Mouse (Mus musculus) liver, embryonic 13.5 days (tissue): Measurements from ENCODE around the gene Gatad2b. TPM values are rescaled to one million over a fixed set of nuclear protein-coding genes. Genes with fewer than 3 reads are reported as not detected.
"Not testable (repeated sequence)": the region's sequence is repeated elsewhere in the genome, so short reads cannot be mapped to it uniquely, and the experiment has no call there.

ENCODE experiments used
- ATAC-seq: fragments of 200-750 bp; cut with Nextera tagmentation; 2 replicates; pipeline ENCODE4 v1.8.0; 2017; ENCODE audit warnings: low read depth, mild to moderate bottlenecking, moderate number of reproducible peaks, moderate library complexity
- DNase-seq: peaks from one replicate; pipeline ENCODE4 v3.0.0; 2022
- H3K27ac ChIP-seq: fragments of 300-500 bp; sonication (generic); 2 replicates; pipeline ENCODE4 v1.5.1; 2015; ENCODE audit warnings: moderate library complexity, mild to moderate bottlenecking, inconsistent platforms
- H3K27me3 ChIP-seq: fragments of 300-500 bp; sonication (generic); 2 replicates; pipeline ENCODE4 v1.6.1; 2015; ENCODE audit warnings: mild to moderate bottlenecking, inconsistent platforms
- H3K36me3 ChIP-seq: fragments of 300-500 bp; sonication (generic); 2 replicates; pipeline ENCODE4 v1.6.1; 2015; ENCODE audit warnings: mild to moderate bottlenecking, inconsistent platforms
- H3K4me1 ChIP-seq: fragments of 300-500 bp; sonication (generic); replicated peaks from 2 replicates; pipeline ENCODE4 v1.6.1; 2015; ENCODE audit warnings: inconsistent platforms
- H3K4me2 ChIP-seq: fragments of 300-500 bp; sonication (generic); 2 replicates; pipeline ENCODE4 v1.6.1; 2015; ENCODE audit warnings: inconsistent platforms, mild to moderate bottlenecking, moderate library complexity
- H3K4me3 ChIP-seq: fragments of 300-500 bp; sonication (generic); replicated peaks from 2 replicates; pipeline ENCODE4 v1.5.1; 2015; ENCODE audit warnings: mild to moderate bottlenecking, inconsistent platforms
- H3K9ac ChIP-seq: fragments of 300-500 bp; sonication (generic); 2 replicates; pipeline ENCODE4 v1.6.1; 2015; ENCODE audit warnings: mild to moderate bottlenecking, inconsistent platforms
- H3K9me3 ChIP-seq: fragments of 300-500 bp; sonication (generic); replicated peaks from 2 replicates; pipeline ENCODE4 v1.6.1; 2016; ENCODE audit warnings: inconsistent platforms
- WGBS: fragments of 180-500 bp; shearing (Covaris S2); methylation state at CpG from one replicate; pipeline ENCODE4 v1.1.7; 2015; ENCODE audit not compliant: insufficient replicate concordance; 5-methylcytosine and 5-hydroxymethylcytosine counted together
- polyA plus RNA-seq: library from polyadenylated mRNA; unstranded; fragments of >200 nt; fragmentation: Nextera tagmentation; extraction: Ambion mirVana; gene quantifications from 2 replicates; pipeline ENCODE4 v1.2.1, GENCODE M21; 2015

Gatad2b gene
- polyA plus RNA-seq, 1 experiment from 2014 or later = 4.0 TPM

DNA sequence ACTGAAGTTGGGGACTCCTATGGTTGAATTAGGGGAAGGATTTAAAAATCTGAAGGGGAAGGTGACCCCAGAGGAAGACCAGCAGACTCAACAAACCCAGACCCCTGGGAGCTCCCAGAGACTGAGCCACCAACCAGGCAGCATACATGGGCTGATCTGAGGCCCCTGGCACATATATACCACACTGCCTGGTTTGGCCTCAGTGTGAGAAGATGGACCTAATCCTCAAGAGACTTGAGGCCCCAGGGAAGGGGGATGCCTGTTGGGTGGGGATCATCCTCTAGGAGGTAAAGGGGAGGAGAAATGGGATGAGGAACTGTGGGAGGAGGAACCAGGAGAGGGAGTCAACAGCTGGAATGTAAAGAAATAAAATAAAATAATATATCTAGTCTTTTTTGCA is 21.3 kb downstream of the Gatad2b start:
- H3K4me2 ChIP-seq = no peak overlapping the region
- ATAC-seq (no peak), DNase-seq (no peak)
- H3K27me3 ChIP-seq = no peaks in the 10 kb centered on the region
- H3K27ac ChIP-seq = no peak overlapping the region
- no peak overlapping the region for H3K4me3 ChIP-seq
- H3K4me1 ChIP-seq = peaks cover 16% of the 10 kb centered on the region
- no peak overlapping the region for H3K9ac ChIP-seq
- no peaks in the 10 kb centered on the region for H3K9me3 ChIP-seq
- 0 out of 2 replicates have a peak, but pooled peaks cover 4% of the 10 kb centered on the region for H3K36me3 ChIP-seq

- ATAC-seq = no peak
- DNase-seq = no peak
- H3K27ac ChIP-seq = no peak overlapping the region
Measured at GRCm38 (mm10) chr3:90322289-90322688, 29.3 kb downstream of the Gatad2b start.

GRCm38 (mm10) chr3:90323119-90323518 is 30.1 kb downstream of the Gatad2b start:
- H3K4me1 ChIP-seq = peaks cover 20% of the 10 kb centered on the region
- WGBS = 76% methylated on average over 5 of the region's 5 CpGs
- DNase-seq = no peak
- H3K27ac ChIP-seq = no peak overlapping the region
- H3K27me3 ChIP-seq = no peaks in the 10 kb centered on the region
- no peaks in the 10 kb centered on the region for H3K9me3 ChIP-seq
- H3K36me3 ChIP-seq = no peaks in the 10 kb centered on the region
- no peak overlapping the region for H3K9ac ChIP-seq
- no peak overlapping the region for H3K4me3 ChIP-seq
- no peak for ATAC-seq
- no peak overlapping the region for H3K4me2 ChIP-seq

More at GRCm38 (mm10) chr3:90322289-90322688, 29.3 kb downstream of the Gatad2b start:
- no peak overlapping the region for H3K4me2 ChIP-seq
- peaks cover 25% of the 10 kb centered on the region for H3K4me1 ChIP-seq
- H3K9me3 ChIP-seq = no peaks in the 10 kb centered on the region
- 65% methylated on average over 6 of the region's 6 CpGs for WGBS
- H3K36me3 ChIP-seq = no peaks in the 10 kb centered on the region
- no peak overlapping the region for H3K4me3 ChIP-seq
- H3K27me3 ChIP-seq = no peaks in the 10 kb centered on the region
- no peak overlapping the region for H3K9ac ChIP-seq

DNA sequence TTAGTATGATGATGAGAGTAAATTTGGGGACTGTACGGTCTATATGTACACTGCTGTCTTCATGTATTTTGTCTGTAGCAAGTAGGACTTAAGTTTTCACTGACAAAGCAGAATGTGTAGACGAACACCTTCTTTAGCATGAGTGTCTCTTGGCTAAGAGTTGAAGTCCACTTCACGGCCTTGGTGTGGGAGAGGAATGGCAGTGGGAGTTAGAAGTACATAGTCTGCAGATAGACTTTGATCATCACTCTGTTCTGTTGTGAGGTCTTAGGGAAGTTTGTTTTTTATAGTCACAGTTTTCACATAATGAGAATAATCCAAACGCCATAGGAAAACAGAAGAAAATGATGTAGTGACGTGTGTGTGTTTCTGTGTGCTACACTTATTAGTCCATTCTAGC is 39.5 kb downstream of the Gatad2b start:
- Histone ChIP-seq H3K9me3 (no peaks in the 10 kb centered on the region), H3K4me2 (no peak overlapping the region), H3K36me3 (no peaks in the 10 kb centered on the region; the same call in 1 of the 2 replicates), H3K4me3 (no peak overlapping the region), H3K27me3 (no peaks in the 10 kb centered on the region), H3K27ac (no peak overlapping the region), H3K4me1 (peaks cover 7% of the 10 kb centered on the region; the same call in 1 of the 2 replicates), H3K9ac (no peak overlapping the region)
- DNase-seq (no peak), ATAC-seq (no peak)
- WGBS = 84% methylated on average over 5 of the region's 5 CpGs

GRCm38 (mm10) chr3:90335517-90335916 is 42.5 kb downstream of the Gatad2b start:
- DNase-seq (no peak), ATAC-seq (no peak)
- peaks cover 25% of the 10 kb centered on the region for H3K4me1 ChIP-seq
- H3K9me3 ChIP-seq = no peaks in the 10 kb centered on the region
- no peaks in the 10 kb centered on the region for H3K27me3 ChIP-seq
- H3K27ac ChIP-seq = no peak overlapping the region
- no peaks in the 10 kb centered on the region for H3K36me3 ChIP-seq
- H3K4me3 ChIP-seq = no peak overlapping the region
- H3K4me2 ChIP-seq = no peak overlapping the region
- no peak overlapping the region for H3K9ac ChIP-seq

DNA sequence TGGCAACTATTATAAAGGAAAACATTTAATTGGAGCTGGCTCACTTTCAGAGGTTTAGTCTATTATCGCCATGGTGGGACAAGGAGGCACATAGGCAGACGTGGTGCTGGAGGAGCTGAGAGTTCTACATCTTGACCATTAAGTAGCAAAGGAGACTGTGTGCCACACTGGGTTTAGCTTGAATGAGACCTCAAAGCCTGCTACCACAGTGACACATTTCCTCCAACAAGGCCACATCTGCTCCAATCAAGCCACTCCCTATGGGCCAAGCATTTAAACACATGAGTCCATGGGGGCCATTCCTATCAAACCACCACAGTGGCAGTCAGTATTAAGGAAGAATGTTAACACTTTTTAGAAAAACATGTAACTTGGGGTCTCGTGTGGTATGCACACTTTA is 45.2 kb downstream of the Gatad2b start:
- Histone ChIP-seq H3K4me2 (no peak overlapping the region), H3K36me3 (peaks cover 14% of the 10 kb centered on the region), H3K9ac (no peak overlapping the region), H3K27me3 (no peaks in the 10 kb centered on the region), H3K27ac (no peak overlapping the region), H3K9me3 (no peaks in the 10 kb centered on the region), H3K4me1 (peaks cover 19% of the 10 kb centered on the region), H3K4me3 (no peak overlapping the region)
- DNase-seq (no peak), ATAC-seq (no peak)
- WGBS = 83% methylated on average over 3 of the region's 3 CpGs

DNA sequence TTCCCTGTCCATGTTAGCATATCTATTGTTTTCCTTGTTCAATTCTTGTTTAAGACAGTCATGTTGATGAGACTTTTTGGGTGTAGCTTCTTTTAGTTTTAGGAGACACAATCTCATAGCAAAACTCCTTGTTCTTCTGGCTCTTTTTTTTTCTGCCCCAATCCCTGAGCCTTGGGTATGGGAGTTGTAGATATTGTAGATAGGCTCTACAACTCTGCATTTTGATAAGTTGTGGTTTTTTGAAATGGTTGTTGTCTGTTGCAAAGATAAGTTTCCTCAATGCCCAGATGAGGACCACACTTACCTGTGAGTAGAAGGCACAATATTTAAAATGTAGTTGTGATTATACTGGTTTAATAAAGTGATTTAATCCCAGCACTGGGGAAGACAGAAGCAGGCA is 47.2 kb downstream of the Gatad2b start:
- H3K36me3 ChIP-seq = peaks cover 21% of the 10 kb centered on the region
- no peak overlapping the region for H3K27ac ChIP-seq
- peaks cover 19% of the 10 kb centered on the region for H3K4me1 ChIP-seq
- no peaks in the 10 kb centered on the region for H3K27me3 ChIP-seq
- ATAC-seq (no peak), DNase-seq (no peak)
- no peak overlapping the region for H3K4me3 ChIP-seq
- no peak overlapping the region for H3K9ac ChIP-seq
- no peaks in the 10 kb centered on the region for H3K9me3 ChIP-seq
- H3K4me2 ChIP-seq = no peak overlapping the region

DNA sequence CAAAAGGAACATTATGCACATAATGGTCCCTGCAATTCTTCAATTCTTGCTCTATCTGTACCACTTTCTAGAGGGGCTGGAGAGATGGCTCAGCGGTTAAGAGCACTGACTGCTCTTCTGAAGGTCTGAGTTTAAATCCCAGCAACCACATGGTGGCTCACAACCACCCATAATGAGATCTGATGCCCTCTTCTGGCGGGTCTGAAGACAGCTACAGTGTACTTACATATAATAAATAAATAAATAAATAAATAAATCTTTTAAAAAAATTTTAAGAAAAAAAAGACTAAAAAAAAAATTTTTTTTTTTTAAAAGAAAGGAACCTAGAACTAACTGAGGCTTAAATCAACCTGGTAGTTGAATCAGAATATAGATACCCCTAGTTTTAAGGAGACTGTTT is 49.9 kb downstream of the Gatad2b start:
- peaks cover 33% of the 10 kb centered on the region for H3K36me3 ChIP-seq
- not testable (repeated sequence) for H3K9ac ChIP-seq, DNase-seq, H3K4me2 ChIP-seq, H3K9me3 ChIP-seq, ATAC-seq, H3K4me3 ChIP-seq, H3K27ac ChIP-seq, H3K27me3 ChIP-seq
- 59% methylated on average over 2 of the region's 2 CpGs for WGBS
- peaks cover 18% of the 10 kb centered on the region for H3K4me1 ChIP-seq

DNA sequence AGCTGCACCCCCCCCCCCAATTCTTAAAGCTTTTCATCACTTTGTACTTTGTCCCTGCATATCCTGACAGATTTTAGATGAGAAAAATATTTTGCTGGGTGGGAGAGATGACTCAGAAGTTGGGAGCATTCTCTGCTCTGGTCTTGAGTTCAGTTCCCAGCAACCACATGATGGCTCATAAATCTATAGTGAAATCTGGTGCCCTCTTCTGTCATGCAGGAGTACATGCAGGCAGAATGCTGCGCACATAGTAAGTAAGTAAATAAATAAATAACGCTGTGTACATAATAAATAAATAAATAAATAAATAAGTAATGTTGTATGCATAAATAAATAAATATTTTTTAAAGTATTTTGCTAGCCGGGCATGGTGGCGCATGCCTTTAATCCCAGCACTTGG is 54.9 kb downstream of the Gatad2b start:
- ATAC-seq = no peak

GRCm38 (mm10) chr3:90357959-90358358 is 65.0 kb downstream of the Gatad2b start:
- no peaks in the 10 kb centered on the region for H3K27me3 ChIP-seq
- H3K4me2 ChIP-seq = no peak overlapping the region
- 84% methylated on average over 7 of the region's 7 CpGs for WGBS
- ATAC-seq (no peak), DNase-seq (no peak)
- no peaks in the 10 kb centered on the region for H3K4me1 ChIP-seq
- H3K9ac ChIP-seq = no peak overlapping the region
- no peaks in the 10 kb centered on the region for H3K9me3 ChIP-seq
- no peak overlapping the region for H3K4me3 ChIP-seq
- peaks cover 65% of the 10 kb centered on the region for H3K36me3 ChIP-seq
- no peak overlapping the region for H3K27ac ChIP-seq

More for the DNA sequence above, 54.9 kb downstream of the Gatad2b start:
- no peak for DNase-seq
- H3K9ac ChIP-seq = no peak overlapping the region
- H3K27me3 ChIP-seq = no peaks in the 10 kb centered on the region
- H3K27ac ChIP-seq = no peak overlapping the region
- H3K4me3 ChIP-seq = no peak overlapping the region
- H3K4me2 ChIP-seq = no peak overlapping the region
- H3K4me1 ChIP-seq = no peaks in the 10 kb centered on the region
- peaks cover 55% of the 10 kb centered on the region for H3K36me3 ChIP-seq
- WGBS = 90% methylated on average over 4 of the region's 4 CpGs
- H3K9me3 ChIP-seq = no peaks in the 10 kb centered on the region

DNA sequence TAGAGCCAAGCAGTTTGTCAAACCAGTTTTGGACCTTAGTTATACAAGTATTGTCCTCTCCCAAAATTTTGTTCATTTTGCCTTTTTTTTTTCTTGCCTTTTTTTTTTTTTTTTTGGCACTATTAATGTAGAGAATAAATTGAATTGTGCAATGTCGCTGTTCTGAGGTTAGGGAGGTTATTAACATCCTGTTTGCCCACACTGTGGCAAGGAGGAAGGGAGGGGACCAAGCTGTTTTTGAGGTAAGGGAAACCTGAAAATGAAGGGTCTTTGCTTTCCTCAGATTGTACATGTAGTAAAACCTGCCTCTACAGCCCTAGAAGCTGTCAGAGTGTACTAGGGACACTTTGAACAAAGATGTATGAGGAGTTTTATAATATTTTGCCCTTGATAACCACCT is 66.3 kb downstream of the Gatad2b start:
- no peak for ATAC-seq
- H3K36me3 ChIP-seq = peaks cover 52% of the 10 kb centered on the region
- H3K9me3 ChIP-seq = no peaks in the 10 kb centered on the region
- no peak for DNase-seq
- 66% methylated on average over 1 of the region's 1 CpGs for WGBS
- H3K9ac ChIP-seq = no peak overlapping the region
- H3K4me1 ChIP-seq = peaks cover 11% of the 10 kb centered on the region
- H3K4me3 ChIP-seq = no peak overlapping the region
- no peak overlapping the region for H3K4me2 ChIP-seq
- H3K27ac ChIP-seq = no peak overlapping the region
- no peaks in the 10 kb centered on the region for H3K27me3 ChIP-seq

DNA sequence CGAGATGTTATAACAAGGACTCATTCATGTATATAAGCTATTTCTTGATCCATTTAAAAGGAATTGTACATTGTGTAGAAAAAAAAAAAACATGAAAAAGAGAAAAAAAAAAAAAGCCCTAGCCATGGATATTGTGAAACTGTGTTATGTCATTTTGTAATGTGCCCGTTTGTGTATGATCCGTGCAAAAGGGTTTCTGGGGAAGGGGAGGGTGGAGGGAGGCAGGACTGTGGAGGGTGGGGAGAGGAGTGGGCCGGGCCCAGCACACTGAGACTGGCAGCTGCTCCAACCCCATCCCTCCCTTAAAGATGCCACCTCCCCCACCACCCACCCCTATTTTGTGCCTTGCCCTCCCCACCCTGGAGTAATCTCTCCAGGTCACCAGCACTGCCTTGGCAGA is 68.5 kb downstream of the Gatad2b start:
- Histone ChIP-seq H3K4me2 (no peak overlapping the region), H3K9ac (no peak overlapping the region), H3K4me1 (peaks cover 19% of the 10 kb centered on the region), H3K36me3 (peaks cover 31% of the 10 kb centered on the region), H3K27ac (no peak overlapping the region), H3K27me3 (no peaks in the 10 kb centered on the region), H3K9me3 (no peaks in the 10 kb centered on the region), H3K4me3 (no peak overlapping the region)
- ATAC-seq (no peak), DNase-seq (no peak)
- WGBS = 82% methylated on average over 4 of the region's 4 CpGs
